Mouse (Mus musculus): ENCODE results near the gene Bcan.

DNA sequence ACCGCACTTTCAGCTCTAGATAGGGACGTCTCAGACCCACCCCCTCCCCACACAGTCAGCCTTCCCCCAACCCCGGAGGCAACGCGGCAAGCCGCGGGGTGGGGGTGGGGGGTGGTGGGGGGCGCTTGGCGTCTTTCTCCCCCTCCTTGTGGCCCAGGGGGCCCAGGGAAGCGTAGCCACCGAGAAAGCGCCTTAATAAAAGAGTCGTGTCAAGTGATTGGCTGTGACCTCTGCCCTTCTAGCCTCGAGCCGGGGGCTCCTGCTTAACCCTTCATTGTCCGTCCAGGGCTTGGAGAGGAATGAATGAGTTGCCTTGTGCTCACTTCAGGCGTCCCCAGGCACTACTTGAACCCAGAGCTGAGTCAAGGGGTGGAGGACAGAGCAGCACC, 52.2 kb downstream of the Bcan start:
- TF ChIP-seq GATA1 (IDR thresholded peaks at IDR 0.05; ENCODE audit: borderline replicate concordance, low read length) (no peak), FLI1 (IDR thresholded peaks at IDR 0.05; ENCODE audit: low read length) (no peak)
